Mouse (Mus musculus) layer of hippocampus, adult 9-11 months (tissue): ENCODE measurements around the gene Lmbr1.
"Not testable (repeated sequence)": the region's sequence is repeated elsewhere in the genome, so short reads cannot be mapped to it uniquely, and the experiment has no call there.

Experiments
- DNase-seq: peaks from one replicate; pipeline ENCODE4 v3.0.0; 2022

Lmbr1 gene

GRCm38 (mm10) chr5:29378298-29379036, at the start of gene Lmbr1:
Lmbr1 (minus strand) TSS chr5:29378390.
- DNase-seq: peak; percentile 92

DNA sequence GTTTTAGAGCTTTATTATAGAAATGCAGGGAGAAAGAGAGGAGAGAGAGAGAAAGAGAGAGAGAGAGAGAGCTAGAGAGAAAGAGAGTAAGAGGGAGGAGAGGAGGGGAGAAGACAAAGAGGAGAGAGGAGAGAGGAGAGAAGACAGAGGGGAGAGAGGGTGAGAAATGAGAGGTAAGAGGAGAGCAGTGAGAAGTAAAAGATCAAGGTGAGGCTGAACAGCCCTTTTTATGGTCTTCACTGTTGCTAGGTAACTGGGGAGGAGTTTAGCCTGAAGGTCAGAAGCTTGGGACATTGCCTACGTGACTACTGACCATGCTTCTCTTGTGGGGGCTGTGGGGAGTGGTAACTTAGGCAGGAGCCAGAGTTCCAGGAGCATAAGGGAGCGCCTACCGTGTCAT, 45.1 kb upstream of the Lmbr1 start:
- DNase-seq: not testable (repeated sequence)

DNA sequence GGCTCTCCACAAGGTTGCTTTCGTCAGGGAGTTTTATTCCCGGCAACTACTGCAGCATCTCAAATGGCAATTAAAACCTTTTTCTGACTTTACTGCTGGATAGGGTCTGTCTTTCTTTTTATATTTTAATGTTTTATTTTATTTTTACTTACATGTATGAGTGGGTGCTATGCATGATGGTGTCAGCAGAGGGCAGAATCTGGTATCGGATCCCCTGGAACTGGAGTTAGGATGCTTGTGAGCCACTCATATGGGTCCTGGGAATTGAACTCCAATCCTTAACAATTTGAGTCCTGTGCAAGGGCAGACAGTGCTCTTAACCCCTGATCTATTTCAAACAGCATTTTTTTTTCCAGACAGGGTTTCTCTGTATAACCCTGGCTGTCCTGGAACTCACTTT, 34.9 kb upstream of the Lmbr1 start:
- no peak for DNase-seq

DNA sequence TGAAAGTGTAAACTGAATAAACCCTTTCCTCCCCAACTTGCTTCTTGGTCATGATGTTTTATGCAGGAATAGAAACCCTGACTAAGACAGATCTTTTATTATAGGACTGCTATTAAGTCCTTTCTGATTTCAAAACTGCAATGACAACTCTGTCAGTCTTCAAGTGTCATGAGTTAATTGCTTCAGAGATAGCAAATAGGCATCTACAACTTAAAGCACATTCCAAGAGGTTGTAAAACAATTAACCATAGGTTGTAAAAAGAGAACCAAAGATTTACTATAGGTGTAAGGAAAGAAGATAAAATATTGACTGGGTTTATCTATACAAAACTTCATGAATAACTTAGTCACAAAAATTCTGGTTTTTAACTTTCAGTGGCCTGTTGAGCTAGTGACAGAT, 32.7 kb upstream of the Lmbr1 start:
- no peak for DNase-seq

DNA sequence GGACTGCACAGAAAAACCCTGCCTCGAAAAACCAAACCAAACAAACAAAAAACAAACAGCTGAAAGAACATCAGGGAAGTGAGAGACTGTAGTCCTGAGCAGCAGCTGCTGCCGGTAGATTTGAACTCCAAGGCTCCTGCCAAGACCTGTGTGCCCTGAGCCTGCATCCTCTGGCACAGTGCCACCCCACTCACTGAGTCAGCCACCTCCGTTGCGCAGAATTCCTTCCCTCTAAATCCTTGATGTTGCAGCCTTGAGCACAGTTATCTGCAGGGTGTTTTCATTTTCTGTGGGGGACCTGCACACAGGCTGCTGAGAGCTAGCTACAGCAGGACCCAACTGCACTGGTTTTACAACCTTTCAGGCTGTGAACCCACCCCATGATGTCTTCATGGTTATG, 20.2 kb upstream of the Lmbr1 start:
- DNase-seq: no peak

DNA sequence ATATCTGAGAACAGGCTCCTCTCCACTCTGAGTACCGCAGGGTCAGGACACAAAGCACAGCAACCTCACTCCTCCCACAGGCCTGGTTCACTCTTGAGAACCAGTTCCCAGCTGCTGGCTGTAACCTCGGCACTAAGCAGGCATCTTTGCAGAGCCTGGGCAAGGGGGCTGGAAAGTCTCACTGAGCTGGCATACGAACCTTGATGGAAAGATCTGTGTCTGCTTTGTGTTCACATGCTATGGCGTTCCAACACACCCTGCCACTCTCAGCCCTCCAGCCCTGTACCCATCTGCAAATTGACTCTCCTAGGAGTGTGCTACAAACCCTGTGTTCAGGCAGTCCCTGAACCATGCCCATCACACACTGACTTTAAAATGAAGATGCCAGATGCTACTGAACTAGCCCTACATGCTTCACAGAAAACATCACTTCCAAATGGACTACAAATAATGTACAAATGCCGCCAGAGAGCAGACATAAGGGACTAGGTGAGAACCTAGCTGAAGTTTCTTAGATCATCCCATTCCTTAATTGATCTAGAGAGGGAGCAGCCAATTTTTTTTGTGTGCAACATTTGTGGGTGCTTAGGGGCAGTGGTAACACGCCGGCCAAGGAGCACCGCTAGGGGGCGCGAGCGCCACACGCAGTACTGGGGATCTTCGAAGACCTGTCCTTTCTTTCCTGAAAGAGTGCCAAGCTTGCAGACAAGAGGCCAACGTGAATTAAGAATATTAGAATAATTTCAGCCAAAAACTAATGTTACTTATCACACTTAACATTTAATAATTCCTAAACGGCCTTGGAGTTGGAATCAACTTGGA, 11.0 kb upstream of the Lmbr1 start:
- peak; percentile 52 for DNase-seq

- DNase-seq: no peak
Observed at GRCm38 (mm10) chr5:29388181-29388943, 10.2 kb upstream of the Lmbr1 start.

DNA sequence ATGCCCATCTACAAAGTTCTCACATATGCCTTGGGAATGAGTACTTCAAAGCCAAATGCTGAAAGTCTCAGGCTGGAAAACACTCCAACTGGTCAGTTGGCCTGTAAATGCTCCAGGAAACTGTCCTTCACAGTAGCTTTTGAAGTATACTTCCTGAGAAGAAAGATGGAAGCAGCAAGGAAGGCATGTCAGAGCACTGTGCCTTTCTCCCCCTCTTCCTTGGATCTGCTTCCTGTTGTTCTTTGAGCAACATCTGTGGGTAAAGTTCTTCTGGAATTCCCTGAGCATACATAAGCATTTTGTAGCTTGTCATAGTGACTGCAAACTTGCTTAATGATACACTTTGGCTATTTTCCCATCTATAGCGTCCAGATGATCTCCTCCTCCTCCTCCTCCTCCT, 9.4 kb upstream of the Lmbr1 start:
- no peak for DNase-seq

GRCm38 (mm10) chr5:29382776-29383175, 4.6 kb upstream of the Lmbr1 start:
- DNase-seq: no peak

DNA sequence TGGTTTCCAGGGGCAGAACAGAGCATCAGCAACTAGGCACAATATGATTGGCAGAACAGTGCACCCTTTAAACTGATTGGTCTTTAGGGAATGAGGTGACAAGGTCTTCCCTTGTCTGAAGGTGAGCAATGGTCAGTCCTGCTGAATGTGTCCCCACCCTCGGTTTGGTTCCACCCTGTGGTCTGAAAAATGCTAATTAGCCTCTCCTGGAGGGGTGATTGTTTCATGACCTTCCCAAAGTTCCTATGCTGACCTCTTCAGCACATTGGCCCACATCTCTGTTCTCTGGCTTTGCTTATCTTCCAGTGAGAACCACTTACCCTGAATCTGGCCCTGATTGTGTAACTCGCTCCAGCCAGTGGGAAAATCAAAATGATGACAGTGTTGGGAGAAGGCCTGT, 1.9 kb upstream of the Lmbr1 start:
- DNase-seq: no peak

- peak; percentile 50 for DNase-seq
Observed at GRCm38 (mm10) chr5:29377590-29378297, 446 bp downstream of the Lmbr1 start.

DNA sequence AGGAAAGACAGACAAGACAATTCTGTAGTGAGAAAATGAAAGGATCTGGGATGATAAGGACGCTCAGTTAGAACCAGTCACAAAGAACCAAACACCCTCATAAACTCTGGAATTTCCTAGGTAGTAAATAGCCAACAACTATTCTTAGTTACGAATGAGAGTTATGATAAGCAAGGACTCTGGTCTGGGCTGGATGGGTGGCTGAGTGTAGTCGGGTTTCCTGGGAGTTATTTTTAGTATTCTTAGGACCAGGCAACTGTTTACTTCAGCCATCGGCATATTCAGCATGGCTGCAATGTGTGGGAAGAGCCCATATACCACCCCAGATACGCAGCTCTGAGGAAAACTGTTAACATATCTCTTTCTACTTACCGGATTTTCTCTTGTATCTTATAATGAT, 14.7 kb downstream of the Lmbr1 start:
- no peak for DNase-seq

DNA sequence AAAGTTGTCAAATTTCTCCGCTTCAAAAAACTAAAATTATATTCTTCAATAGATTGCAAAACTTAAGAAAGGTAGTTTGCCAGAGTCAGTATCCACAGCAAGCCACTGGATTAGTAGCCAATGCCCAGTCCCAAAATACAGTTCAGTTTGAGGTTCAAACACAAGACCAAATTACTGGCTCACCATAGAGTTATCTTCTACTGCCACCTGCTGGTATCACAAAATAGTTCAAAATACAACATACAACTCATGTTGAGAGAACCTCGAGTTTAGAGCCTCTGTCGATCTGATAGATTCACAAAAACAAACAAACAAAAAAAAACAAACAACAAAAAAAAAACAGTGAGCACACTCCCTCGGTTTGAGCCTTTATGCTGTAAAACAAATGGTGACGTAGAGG, 42.4 kb downstream of the Lmbr1 start:
- DNase-seq: no peak

DNA sequence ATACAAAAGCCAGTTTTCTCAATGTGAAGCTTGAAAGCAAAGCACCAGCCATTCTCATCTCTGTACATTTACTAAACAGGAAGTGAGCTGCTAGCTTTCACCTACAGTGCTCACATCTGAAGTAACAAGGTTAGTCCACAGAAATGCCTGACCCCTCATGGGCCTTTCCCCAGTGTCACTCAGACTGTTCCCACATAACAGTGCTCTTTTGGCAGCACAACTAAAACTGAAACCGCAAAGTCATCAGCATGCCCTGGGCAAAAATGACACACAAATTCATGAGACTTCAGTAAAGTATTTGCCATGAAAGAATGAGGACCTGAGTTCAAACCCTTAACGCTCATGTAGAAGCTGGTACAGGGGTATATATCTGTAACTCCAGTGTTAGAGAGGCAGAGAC, 55.7 kb downstream of the Lmbr1 start:
- no peak for DNase-seq

DNA sequence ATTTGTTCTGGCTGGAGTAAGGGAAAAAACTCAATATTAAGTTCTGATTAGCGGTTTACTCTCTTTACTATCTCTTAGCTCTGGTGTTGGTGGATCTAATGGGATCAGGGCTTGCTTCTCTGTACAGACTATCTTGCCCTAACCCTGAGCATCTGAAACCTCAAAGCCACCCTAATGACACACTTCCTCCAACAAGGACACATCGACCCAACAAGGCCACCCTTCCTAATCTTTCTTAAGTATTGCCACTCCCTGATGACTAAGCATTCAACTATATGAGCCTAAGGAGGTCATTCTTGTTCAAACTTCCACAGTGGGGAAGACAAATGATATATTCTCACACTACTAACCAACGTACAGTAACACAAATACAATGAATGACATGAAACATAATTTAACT, 69.0 kb downstream of the Lmbr1 start:
- no peak for DNase-seq

- peak; percentile 15 for DNase-seq
Observed at GRCm38 (mm10) chr5:29293194-29293593, 85.0 kb downstream of the Lmbr1 start.

GRCm38 (mm10) chr5:29290110-29290509, 88.1 kb downstream of the Lmbr1 start:
- no peak for DNase-seq

GRCm38 (mm10) chr5:29289703-29290102, 88.5 kb downstream of the Lmbr1 start:
- no peak for DNase-seq

DNA sequence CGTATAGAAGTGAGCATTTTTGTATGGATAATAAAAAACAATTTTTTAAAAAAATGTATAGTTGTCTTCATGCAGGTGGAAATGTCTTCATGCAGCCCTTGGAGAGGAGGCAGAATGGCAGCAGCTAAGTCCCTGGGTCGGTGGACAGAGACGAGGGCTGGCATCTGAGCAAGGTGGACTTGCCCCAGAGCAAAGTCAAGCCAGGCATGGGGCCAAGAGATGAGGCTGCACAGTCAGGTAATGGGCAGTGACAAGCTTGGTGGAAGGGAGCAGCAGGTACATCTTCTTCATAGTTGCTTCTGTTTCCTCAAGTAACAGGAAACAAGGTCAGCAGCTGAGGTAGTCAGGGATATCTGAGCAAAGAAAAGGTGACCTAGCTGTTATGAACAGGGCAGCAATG, 97.1 kb downstream of the Lmbr1 start:
- DNase-seq: no peak

DNA sequence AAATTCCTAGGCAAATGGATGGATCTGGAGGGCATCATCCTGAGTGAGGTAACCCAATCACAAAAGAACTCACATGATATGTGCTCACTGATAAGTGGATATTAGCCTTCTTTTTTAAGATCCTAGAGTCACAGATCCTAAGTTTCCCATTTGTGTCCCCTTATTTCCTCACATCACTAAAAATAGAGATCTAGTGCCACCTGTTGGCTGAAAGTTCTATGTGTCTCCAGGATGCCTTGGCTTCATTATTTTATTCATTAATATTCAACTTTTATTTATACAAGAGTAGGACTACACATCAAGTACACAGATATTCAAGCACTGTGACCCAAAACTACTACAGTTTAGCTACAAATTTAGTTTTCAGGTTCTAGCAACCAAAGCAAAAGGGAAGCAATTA, 103.4 kb downstream of the Lmbr1 start:
- no peak for DNase-seq

DNA sequence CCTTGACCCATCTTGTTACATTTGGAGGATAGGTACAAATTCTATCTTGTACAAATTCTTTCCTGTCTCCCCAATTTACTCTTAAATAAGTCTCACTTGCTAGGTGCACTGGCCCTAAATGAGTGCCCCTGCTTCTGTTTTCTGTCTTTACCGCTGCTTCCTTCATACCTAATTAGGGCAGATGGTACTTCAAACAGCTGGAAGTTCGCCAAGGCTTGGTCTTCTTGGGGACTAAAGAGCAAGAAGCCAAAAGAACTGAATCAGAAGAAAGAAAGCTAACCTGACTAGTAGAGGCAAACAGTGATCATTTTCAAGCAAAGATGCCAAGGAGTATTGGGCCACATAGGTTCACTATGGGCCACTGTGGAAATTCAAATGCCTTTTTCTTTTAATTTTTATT, 104.8 kb downstream of the Lmbr1 start:
- no peak for DNase-seq

DNA sequence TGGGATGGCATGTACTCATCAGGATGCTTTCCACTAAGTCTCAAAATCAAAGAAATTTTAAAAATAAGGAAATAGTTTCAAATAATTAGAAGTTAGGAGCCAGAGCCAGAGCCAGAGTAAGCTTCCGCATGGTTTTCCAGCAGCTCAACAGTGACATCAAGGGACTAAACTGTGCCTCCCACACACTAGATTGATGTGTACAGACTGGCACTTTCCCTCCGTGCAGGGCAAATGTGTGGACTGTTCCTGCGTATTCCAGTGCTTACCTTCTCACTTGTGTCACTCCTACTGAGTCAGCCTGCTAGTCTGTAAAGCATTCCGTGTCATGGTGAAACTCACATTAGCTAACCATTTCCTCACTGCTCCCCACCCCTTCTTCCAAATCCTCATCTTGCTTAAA, 107.3 kb downstream of the Lmbr1 start:
- DNase-seq: no peak

- no peak for DNase-seq
Observed at GRCm38 (mm10) chr5:29253876-29254275, 124.3 kb downstream of the Lmbr1 start.
